Mouse (Mus musculus) myocyte (in vitro differentiated cells): ENCODE measurements at regions not wholly inside any gene's neighbourhood (a gene's known extent, or its start where the extent isn't known, plus 50 kb on each side); places are given as distances from the start of the nearest gene placed in this dataset.
A peak's percentile ranks its signal among the peaks of the same experiment; 100 is the strongest.

ENCODE experiments used
- H3K27me3 ChIP-seq: one replicate; pipeline ENCODE4 v1.6.1; 2011; ENCODE audit not compliant: control insufficient read depth, insufficient read depth, insufficient read length
- H3K36me3 ChIP-seq: one replicate; pipeline ENCODE4 v1.6.1; 2011; ENCODE audit not compliant: control insufficient read depth, insufficient read depth
- H3K4me2 ChIP-seq: one replicate; pipeline ENCODE4 v1.6.1; 2011; ENCODE audit warnings: low read depth, control low read depth
- H3K4me3 ChIP-seq: one replicate; pipeline ENCODE4 v1.5.1; 2011; ENCODE audit warnings: mild to moderate bottlenecking, control low read depth, moderate library complexity
- H3K79me2 ChIP-seq: one replicate; pipeline ENCODE4 v1.6.1; 2011; ENCODE audit not compliant: control insufficient read depth, insufficient read depth
- H3ac ChIP-seq: one replicate; pipeline ENCODE4 v1.6.1; 2011; ENCODE audit not compliant: control insufficient read depth, insufficient read length
- CEBPB ChIP-seq: IDR thresholded peaks from 2 replicates; pipeline ENCODE4 v1.6.1; 2011; ENCODE audit warnings: mild to moderate bottlenecking, moderate library complexity; ENCODE audit not compliant: poor library complexity, insufficient read depth, severe bottlenecking
- E2F4 ChIP-seq: IDR thresholded peaks from one replicate; pipeline ENCODE4 v1.6.1; 2011; ENCODE audit warnings: mild to moderate bottlenecking, control low read depth, moderate library complexity; ENCODE audit not compliant: insufficient read depth
- MAX ChIP-seq: IDR thresholded peaks from one replicate; pipeline ENCODE4 v1.6.1; 2011; ENCODE audit warnings: low read depth, mild to moderate bottlenecking, control low read depth
- MYOD1 ChIP-seq, 3 experiments: IDR thresholded peaks; one replicate each; pipeline ENCODE4 v1.6.1; 2011; ENCODE audit warnings: control low read depth in 2 of 3, low read depth in 2 of 3, mild to moderate bottlenecking in 2 of 3, moderate library complexity in 1 of 3; ENCODE audit not compliant: insufficient read length in 2 of 3, control insufficient read depth in 1 of 3
- MYOG ChIP-seq, 3 experiments: IDR thresholded peaks; one replicate each; pipeline ENCODE4 v1.6.1; 2011; ENCODE audit warnings: control low read depth in 2 of 3, low read depth in 2 of 3, mild to moderate bottlenecking in 2 of 3; ENCODE audit not compliant: insufficient read length in 2 of 3, control insufficient read depth in 1 of 3, insufficient read depth in 1 of 3
- POLR2A ChIP-seq: IDR thresholded peaks from one replicate; pipeline ENCODE4 v1.6.1; 2011; ENCODE audit warnings: low read depth, mild to moderate bottlenecking, control low read depth, moderate library complexity; ENCODE audit not compliant: insufficient read length
- POLR2AphosphoS2 ChIP-seq: IDR thresholded peaks from one replicate; pipeline ENCODE4 v1.6.1; 2011; ENCODE audit warnings: low read depth, control low read depth; ENCODE audit not compliant: insufficient read length
- REST ChIP-seq: IDR thresholded peaks from one replicate; pipeline ENCODE4 v1.6.1; 2011; ENCODE audit warnings: mild to moderate bottlenecking, control low read depth, moderate library complexity; ENCODE audit not compliant: insufficient read depth, insufficient read length
- SRF ChIP-seq: IDR thresholded peaks from one replicate; pipeline ENCODE4 v1.6.1; 2011; ENCODE audit warnings: low read depth; ENCODE audit not compliant: control insufficient read depth, insufficient read length
- TCF12 ChIP-seq: IDR thresholded peaks from one replicate; pipeline ENCODE4 v1.6.1; 2011; ENCODE audit warnings: mild to moderate bottlenecking, control low read depth; ENCODE audit not compliant: poor library complexity, insufficient read depth, severe bottlenecking
- TCF3 ChIP-seq: IDR thresholded peaks from one replicate; pipeline ENCODE4 v1.6.1; 2011; ENCODE audit warnings: low read depth, control low read depth; ENCODE audit not compliant: insufficient read length
- USF1 ChIP-seq: IDR thresholded peaks from one replicate; pipeline ENCODE4 v1.6.1; 2011; ENCODE audit warnings: low read depth, mild to moderate bottlenecking, control low read depth, moderate library complexity

DNA sequence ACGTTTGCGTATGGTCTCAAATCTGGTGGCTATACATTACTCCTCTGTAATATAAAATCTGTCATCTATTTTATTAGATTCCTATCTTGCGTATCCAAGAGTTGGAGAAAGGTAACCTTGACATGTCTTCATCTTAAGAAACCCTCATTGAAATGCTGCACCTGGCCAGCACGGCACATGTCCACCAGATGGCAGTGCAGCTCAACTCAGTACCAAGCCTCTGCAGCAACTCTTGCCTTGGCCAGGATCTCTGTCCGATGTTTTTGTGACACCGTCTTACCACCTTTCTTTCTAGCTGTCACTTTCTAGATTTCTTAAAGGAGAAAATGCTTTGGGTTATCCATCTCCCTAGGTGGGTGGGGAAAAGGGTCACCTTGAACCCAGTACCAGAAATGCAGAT is 134.1 kb upstream of the Dcn start:
- peak overlapping the region; percentile 12 for H3K4me2 ChIP-seq
- no peaks in the 10 kb centered on the region for H3K27me3 ChIP-seq
- no peak overlapping the region for H3K4me3 ChIP-seq
- no peaks in the 10 kb centered on the region for H3K36me3 ChIP-seq
- no peak for TF ChIP-seq TCF12
- TF ChIP-seq MYOG (IDR thresholded peaks at IDR 0.05; ENCODE audit: control insufficient read depth in 1 of 3, insufficient read depth in 1 of 3, insufficient read length in 2 of 3, low read depth in 2 of 3), result peak in 1 of 3 experiments; percentile 25
- peak in 1 of 3 experiments; percentile 36 for TF ChIP-seq MYOD1 (IDR thresholded peaks at IDR 0.05; ENCODE audit: control insufficient read depth in 1 of 3, insufficient read length in 2 of 3, low read depth in 2 of 3)
- H3K79me2 ChIP-seq, result no peaks in the 10 kb centered on the region
- H3ac ChIP-seq, result no peak overlapping the region

- Histone ChIP-seq H3K4me2 (no peak overlapping the region), H3K79me2 (no peaks in the 10 kb centered on the region), H3ac (no peak overlapping the region), H3K27me3 (no peaks in the 10 kb centered on the region), H3K36me3 (no peaks in the 10 kb centered on the region), H3K4me3 (no peak overlapping the region)
- no peak for TF ChIP-seq E2F4
- no peak for TF ChIP-seq REST
- TF ChIP-seq TCF12, result no peak
- no peak for TF ChIP-seq CEBPB
- no peak for TF ChIP-seq USF1
- TF ChIP-seq POLR2AphosphoS2, result no peak
Measured at GRCm38 (mm10) chr10:97346949-97347348, 132.5 kb upstream of the Dcn start.

- TF ChIP-seq MAX (no peak), TCF12 (no peak), SRF (no peak), TCF3 (no peak), POLR2A (no peak), MYOG (IDR thresholded peaks at IDR 0.05; ENCODE audit: control insufficient read depth in 1 of 3, insufficient read depth in 1 of 3, insufficient read length in 2 of 3, low read depth in 2 of 3) (no peak), CEBPB (no peak), POLR2AphosphoS2 (no peak), MYOD1 (IDR thresholded peaks at IDR 0.05; ENCODE audit: control insufficient read depth in 1 of 3, insufficient read length in 2 of 3, low read depth in 2 of 3) (no peak), REST (no peak), USF1 (no peak), E2F4 (no peak)
- Histone ChIP-seq H3K4me2 (no peak overlapping the region), H3K79me2 (no peaks in the 10 kb centered on the region), H3K4me3 (no peak overlapping the region), H3K27me3 (no peaks in the 10 kb centered on the region), H3ac (no peak overlapping the region), H3K36me3 (no peaks in the 10 kb centered on the region)
Measured at GRCm38 (mm10) chr10:97368625-97369024, 110.8 kb upstream of the Dcn start.

GRCm38 (mm10) chr10:97375824-97376223 is 103.6 kb upstream of the Dcn start:
- no peak overlapping the region for H3ac ChIP-seq
- H3K36me3 ChIP-seq, result no peaks in the 10 kb centered on the region
- H3K27me3 ChIP-seq, result no peaks in the 10 kb centered on the region
- H3K79me2 ChIP-seq, result no peaks in the 10 kb centered on the region
- no peak overlapping the region for H3K4me2 ChIP-seq
- TF ChIP-seq REST, result no peak
- TF ChIP-seq POLR2A, result no peak
- no peak for TF ChIP-seq USF1
- TF ChIP-seq POLR2AphosphoS2, result no peak
- TF ChIP-seq SRF, result no peak
- TF ChIP-seq TCF12, result no peak
- H3K4me3 ChIP-seq, result no peak overlapping the region

DNA sequence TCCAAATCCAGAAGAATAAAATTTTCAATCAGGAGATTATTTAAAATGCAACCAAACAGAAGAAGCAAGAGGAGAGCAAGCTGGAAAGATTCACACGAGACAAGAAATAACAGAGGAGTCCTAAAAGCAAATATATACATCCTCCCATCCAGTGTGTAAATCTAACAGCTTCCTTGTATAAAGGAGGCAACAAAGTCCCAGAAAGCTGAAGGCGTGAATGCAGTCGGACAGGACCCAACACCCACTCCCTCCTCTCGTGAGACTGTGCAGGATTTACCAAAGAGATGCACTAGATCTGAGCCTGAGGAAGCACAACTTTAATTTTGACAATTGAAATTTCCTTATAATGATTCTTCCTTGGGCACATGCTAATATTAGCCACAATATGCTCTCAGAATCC is 103.0 kb upstream of the Dcn start:
- no peaks in the 10 kb centered on the region for H3K36me3 ChIP-seq
- no peak overlapping the region for H3K4me3 ChIP-seq
- H3K27me3 ChIP-seq, result no peaks in the 10 kb centered on the region
- H3K79me2 ChIP-seq, result no peaks in the 10 kb centered on the region
- TF ChIP-seq MAX (no peak), SRF (no peak), POLR2A (no peak), REST (no peak), MYOG (IDR thresholded peaks at IDR 0.05; ENCODE audit: control insufficient read depth in 1 of 3, insufficient read depth in 1 of 3, insufficient read length in 2 of 3, low read depth in 2 of 3) (no peak), MYOD1 (IDR thresholded peaks at IDR 0.05; ENCODE audit: control insufficient read depth in 1 of 3, insufficient read length in 2 of 3, low read depth in 2 of 3) (no peak), TCF12 (no peak), E2F4 (no peak), USF1 (no peak)
- H3ac ChIP-seq, result no peak overlapping the region
- H3K4me2 ChIP-seq, result no peak overlapping the region
